Mouse (Mus musculus) embryonic facial prominence, embryonic 11.5 days (tissue): ENCODE data around the gene Lin9. TPM values are rescaled to one million over a fixed set of nuclear protein-coding genes. Genes with fewer than 3 reads are reported as not detected.
"Not testable (repeated sequence)": the region's sequence is repeated elsewhere in the genome, so short reads cannot be mapped to it uniquely, and the experiment has no call there.

Experiments used
- ATAC-seq: fragments of 200-750 bp; cut with Nextera tagmentation; replicated peaks from 2 replicates; pipeline ENCODE4 v1.8.0; 2017; ENCODE audit warnings: low read depth; ENCODE audit not compliant: insufficient number of reproducible peaks, low FRiP score, low TSS enrichment
- DNase-seq: peaks from one replicate; pipeline ENCODE4 v3.0.0-alpha.2; 2015; ENCODE audit warnings: low spot score
- H3K27ac ChIP-seq: fragments of 300-500 bp; sonication (generic); replicated peaks from 2 replicates; pipeline ENCODE4 v1.5.1; 2014; ENCODE audit warnings: mild to moderate bottlenecking, low read depth, low read length, control low read depth
- H3K27me3 ChIP-seq: fragments of 300-500 bp; sonication (generic); 2 replicates; pipeline ENCODE4 v1.6.1; 2014; ENCODE audit warnings: mild to moderate bottlenecking, low read length, moderate library complexity, mixed read lengths; ENCODE audit not compliant: control insufficient read depth, insufficient read depth
- H3K36me3 ChIP-seq: fragments of 300-500 bp; sonication (generic); replicated peaks from 2 replicates; pipeline ENCODE4 v1.6.1; 2014; ENCODE audit warnings: low read depth, mild to moderate bottlenecking, low read length, moderate library complexity, mixed read lengths; ENCODE audit not compliant: control insufficient read depth, insufficient read depth
- H3K4me1 ChIP-seq: fragments of 300-500 bp; sonication (generic); 2 replicates; pipeline ENCODE4 v1.6.1; 2014; ENCODE audit warnings: low read length, mixed read lengths; ENCODE audit not compliant: control insufficient read depth, insufficient read depth
- H3K4me2 ChIP-seq: fragments of 300-500 bp; sonication (generic); 2 replicates; pipeline ENCODE4 v1.6.1; 2014; ENCODE audit warnings: low read depth, mild to moderate bottlenecking, control low read depth, low read length, moderate library complexity
- H3K4me3 ChIP-seq: fragments of 300-500 bp; sonication (generic); 2 replicates; pipeline ENCODE4 v1.5.1; 2014; ENCODE audit warnings: low read depth, low read length, control low read depth
- H3K9ac ChIP-seq: fragments of 300-500 bp; sonication (generic); replicated peaks from 2 replicates; pipeline ENCODE4 v1.6.1; 2014; ENCODE audit warnings: mild to moderate bottlenecking, control low read depth, low read length
- H3K9me3 ChIP-seq: fragments of 300-500 bp; sonication (generic); replicated peaks from 2 replicates; pipeline ENCODE4 v1.6.1; 2016; ENCODE audit warnings: mild to moderate bottlenecking, low read length, inconsistent platforms, mixed read lengths; ENCODE audit not compliant: control insufficient read depth
- WGBS: fragments of 180-500 bp; shearing (Covaris S2); extraction: QIAGEN DNeasy Blood & Tissue Kit; methylation state at CpG from one replicate; pipeline ENCODE4 v1.1.7; 2014; 5-methylcytosine and 5-hydroxymethylcytosine counted together
- polyA plus RNA-seq: library from polyadenylated mRNA; unstranded; fragments of >200 nt; fragmentation: Nextera tagmentation; extraction: Ambion mirVana; gene quantifications from 2 replicates; pipeline ENCODE4 v1.2.1, GENCODE M21; 2014

The Lin9 gene
- polyA plus RNA-seq, 1 experiment from 2014 or later, result 24.6 TPM

DNA sequence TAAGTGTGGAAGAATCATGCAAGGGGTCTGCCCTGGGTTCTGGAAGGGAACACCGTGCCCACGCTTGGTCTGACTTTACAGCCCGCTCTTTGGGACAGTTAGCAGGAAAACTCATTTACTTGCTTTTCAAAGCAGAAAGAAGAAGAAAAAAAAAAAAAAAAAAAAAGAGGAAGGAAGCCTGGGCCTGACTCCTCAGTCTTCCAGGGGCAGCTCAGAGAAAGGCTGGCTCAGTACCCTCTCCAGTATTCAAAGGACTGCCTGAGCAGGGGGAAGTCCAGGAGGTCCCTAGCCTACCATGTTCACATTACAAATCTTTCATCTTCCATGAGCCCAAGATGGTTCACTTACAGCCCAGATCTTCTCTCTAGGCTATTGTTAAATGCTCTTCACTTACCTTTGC, 24.2 kb upstream of the Lin9 start:
- WGBS, result 95% methylated on average over 3 of the region's 3 CpGs
- Histone ChIP-seq H3K4me3 (no peak overlapping the region), H3K4me1 (no peaks in the 10 kb centered on the region), H3K9me3 (no peaks in the 10 kb centered on the region), H3K4me2 (no peak overlapping the region), H3K27ac (no peak overlapping the region), H3K9ac (no peak overlapping the region), H3K27me3 (no peaks in the 10 kb centered on the region), H3K36me3 (no peaks in the 10 kb centered on the region)
- ATAC-seq (no peak), DNase-seq (no peak)

DNA sequence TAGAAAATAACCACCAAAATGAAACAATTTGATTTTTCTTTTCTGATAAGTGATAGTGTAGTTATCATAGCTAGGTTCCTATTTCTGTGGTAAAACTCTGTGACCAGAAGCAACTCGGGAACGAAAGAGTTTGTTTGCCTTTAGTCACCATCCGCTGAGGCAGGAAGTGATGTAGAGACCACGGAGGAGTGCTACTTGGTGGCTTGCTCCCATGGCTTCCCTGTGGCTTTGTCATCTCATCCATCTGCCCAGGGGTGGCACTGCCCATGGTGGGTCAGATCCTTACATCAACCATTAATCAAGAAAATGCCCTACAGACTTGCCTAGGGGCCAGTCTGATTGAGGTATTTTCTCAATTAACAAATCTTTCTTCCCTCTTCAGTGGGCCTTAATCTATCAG, 18.6 kb upstream of the Lin9 start:
- WGBS, result 89% methylated on average over 4 of the region's 4 CpGs
- no peak overlapping the region for H3K4me2 ChIP-seq
- ATAC-seq, result no peak

DNA sequence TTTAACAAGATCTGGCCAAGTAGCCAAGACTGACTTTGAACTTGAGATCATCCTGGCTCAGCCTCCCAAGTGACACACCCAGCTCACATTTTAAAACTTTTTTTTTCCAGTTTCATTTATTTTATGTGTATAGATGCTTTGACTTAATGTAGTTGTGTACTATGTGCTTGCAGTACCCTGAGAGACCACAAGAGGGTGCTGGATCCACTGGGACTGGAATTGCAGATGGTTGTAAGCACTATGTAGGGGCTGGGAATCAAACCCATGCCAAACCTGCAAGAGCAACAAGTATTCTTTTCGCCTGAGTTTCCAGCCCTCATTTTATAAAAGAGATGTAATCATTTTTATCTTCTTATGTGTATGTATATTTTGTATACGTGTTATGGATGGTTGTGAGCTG, 17.0 kb upstream of the Lin9 start:
- DNase-seq (no peak), ATAC-seq (no peak)
- no peaks in the 10 kb centered on the region for H3K9me3 ChIP-seq
- no peak overlapping the region for H3K9ac ChIP-seq
- H3K36me3 ChIP-seq, result no peaks in the 10 kb centered on the region
- H3K4me2 ChIP-seq, result no peak overlapping the region
- H3K27ac ChIP-seq, result no peak overlapping the region
- H3K4me3 ChIP-seq, result no peak overlapping the region
- H3K4me1 ChIP-seq, result no peaks in the 10 kb centered on the region
- H3K27me3 ChIP-seq, result no peaks in the 10 kb centered on the region
- 88% methylated on average over 2 of the region's 2 CpGs for WGBS

More for the DNA sequence above, 18.6 kb upstream of the Lin9 start:
- Histone ChIP-seq H3K4me1 (no peaks in the 10 kb centered on the region), H3K4me3 (no peak overlapping the region), H3K36me3 (no peaks in the 10 kb centered on the region), H3K27me3 (no peaks in the 10 kb centered on the region), H3K27ac (no peak overlapping the region), H3K9me3 (no peaks in the 10 kb centered on the region), H3K9ac (no peak overlapping the region)
- DNase-seq, result no peak

DNA sequence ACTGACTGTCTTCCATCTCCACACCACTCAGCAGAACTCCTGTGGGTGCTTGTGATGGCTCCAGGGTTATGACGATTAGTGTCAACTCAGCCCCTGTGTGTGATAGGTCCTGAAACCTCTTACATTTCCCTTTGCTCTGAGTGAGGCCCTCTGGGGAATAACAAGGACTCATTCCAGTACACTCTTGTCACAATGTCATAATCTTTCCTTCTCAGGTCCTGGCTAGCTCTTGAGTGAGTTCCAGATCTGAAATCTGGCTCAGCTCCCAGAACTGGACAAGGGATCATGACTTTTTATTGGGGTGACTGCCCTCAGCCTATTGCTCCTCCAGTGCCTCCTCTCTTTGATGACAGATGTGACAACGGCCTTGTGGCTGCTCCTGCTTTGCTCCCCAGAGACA, 14.8 kb upstream of the Lin9 start:
- H3K4me2 ChIP-seq, result no peak overlapping the region
- ATAC-seq (no peak), DNase-seq (no peak)
- WGBS, result 73% methylated on average over 2 of the region's 2 CpGs
- H3K27me3 ChIP-seq, result no peaks in the 10 kb centered on the region
- H3K27ac ChIP-seq, result no peak overlapping the region
- H3K36me3 ChIP-seq, result no peaks in the 10 kb centered on the region
- no peak overlapping the region for H3K4me3 ChIP-seq
- no peaks in the 10 kb centered on the region for H3K4me1 ChIP-seq
- no peaks in the 10 kb centered on the region for H3K9me3 ChIP-seq
- no peak overlapping the region for H3K9ac ChIP-seq

DNA sequence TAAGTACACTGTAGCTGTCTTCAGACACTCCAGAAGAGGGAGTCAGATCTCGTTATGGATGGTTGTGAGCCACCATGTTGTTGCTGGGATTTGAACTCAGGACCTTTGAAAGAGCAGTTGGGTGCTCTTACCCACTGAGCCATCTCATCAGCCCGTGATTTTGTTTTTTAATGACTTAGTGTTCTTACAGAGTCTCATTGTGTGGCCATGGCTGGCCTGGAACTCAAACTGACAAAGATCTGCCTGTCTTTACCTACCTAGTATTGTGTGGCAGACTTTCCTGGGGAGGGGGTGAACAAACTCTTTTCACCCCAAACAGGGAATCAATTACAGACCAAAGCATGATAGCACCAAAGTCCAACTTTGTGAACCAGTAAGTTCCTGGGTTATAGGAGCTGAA, 3.2 kb upstream of the Lin9 start:
- not testable (repeated sequence) for H3K4me2 ChIP-seq, ATAC-seq, DNase-seq, H3K4me3 ChIP-seq, H3K27me3 ChIP-seq, H3K36me3 ChIP-seq, H3K9me3 ChIP-seq, H3K9ac ChIP-seq, H3K27ac ChIP-seq, H3K4me1 ChIP-seq
- WGBS, result 77% methylated on average over 2 of the region's 2 CpGs

DNA sequence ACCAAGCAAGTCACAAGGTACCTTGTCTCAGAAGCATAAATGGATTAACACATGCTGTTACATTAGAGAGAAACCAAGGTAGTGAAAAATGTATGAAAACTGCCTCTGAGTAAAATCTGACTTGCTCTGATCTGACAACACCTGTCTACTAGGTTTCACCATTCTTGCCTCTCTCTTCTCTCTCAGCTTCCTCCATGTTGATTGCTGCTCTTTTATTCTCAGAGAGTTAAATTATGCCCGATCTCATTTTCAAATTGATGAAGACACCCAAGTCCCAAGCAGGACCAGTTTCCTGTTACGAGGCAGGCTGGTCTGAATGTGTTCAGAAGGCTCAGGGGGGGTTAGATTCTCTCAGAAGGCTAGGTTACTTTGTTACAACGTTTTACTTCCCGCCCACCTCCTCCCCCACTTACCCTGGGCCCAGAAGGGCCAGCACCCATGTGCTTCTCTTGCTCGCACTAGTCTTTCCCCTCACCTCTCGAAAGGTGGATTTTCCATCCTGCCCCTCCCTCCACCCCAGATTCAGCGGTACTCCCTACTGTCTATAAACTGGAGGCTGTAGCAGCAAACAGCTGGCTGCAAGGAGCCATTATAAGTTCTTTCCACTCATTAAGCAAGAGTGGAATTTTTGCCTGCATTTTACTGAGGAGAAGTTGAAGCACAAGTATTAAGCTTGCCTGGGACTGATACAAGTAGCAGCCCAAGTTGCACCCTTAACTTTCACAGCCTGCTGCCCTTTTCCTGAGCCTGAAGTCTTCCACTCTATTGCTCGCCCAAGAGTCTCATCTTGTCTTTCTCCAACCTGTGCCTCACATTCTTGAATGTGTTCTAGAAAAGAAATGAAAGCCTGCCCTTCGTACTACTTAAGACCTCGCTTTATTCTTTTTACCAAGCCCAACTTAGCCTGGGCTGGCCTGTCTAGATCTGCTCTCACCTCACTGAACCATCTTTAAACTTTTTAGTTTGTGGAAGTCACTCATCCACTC, 1.2 kb upstream of the Lin9 start:
- no peaks in the 10 kb centered on the region for H3K9me3 ChIP-seq
- no peaks in the 10 kb centered on the region for H3K36me3 ChIP-seq
- H3K4me1 ChIP-seq, result peaks cover 3% of the 10 kb centered on the region; the same call in 1 of the 2 replicates
- no peak for ATAC-seq
- DNase-seq, result no peak
- peak overlapping the region; percentile 99 for H3K9ac ChIP-seq
- H3K4me3 ChIP-seq, result peak overlapping the region; percentile 98
- H3K27me3 ChIP-seq, result no peaks in the 10 kb centered on the region
- WGBS, result 52% methylated on average over 10 of the region's 10 CpGs
- H3K27ac ChIP-seq, result no peak overlapping the region
- peak overlapping the region; percentile 84 for H3K4me2 ChIP-seq

DNA sequence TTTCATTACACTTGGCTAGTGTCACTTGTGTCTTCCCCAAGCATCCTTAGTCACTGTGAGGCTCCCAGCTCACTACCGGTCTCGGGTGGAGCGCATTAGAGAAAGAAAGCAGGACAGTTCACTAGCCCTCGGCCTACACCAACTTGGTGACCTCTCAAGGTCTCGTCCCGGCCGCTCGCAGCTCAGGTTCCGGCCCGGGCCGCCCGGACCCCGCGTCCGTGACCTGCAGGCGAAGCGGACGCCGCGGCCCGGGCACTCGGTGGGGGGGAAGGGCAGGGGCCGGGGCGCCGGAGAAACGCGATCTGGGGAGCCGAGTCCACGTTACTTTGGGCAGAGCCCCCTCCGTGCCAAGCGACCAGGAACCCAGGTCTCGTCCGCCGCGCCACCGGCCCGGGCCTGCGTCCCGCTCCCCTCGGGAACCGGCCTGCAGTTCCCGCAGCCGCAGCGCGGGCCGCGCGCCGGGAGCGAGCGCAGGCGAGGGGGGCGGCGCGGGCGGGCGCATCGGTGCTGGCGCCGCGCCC, 285 bp upstream of the Lin9 start:
- Histone ChIP-seq H3K4me3 (peak overlapping the region; percentile 98), H3K9ac (peak overlapping the region; percentile 99), H3K4me1 (peaks cover 3% of the 10 kb centered on the region; the same call in 1 of the 2 replicates), H3K9me3 (no peaks in the 10 kb centered on the region), H3K4me2 (peak overlapping the region; percentile 84), H3K36me3 (no peaks in the 10 kb centered on the region), H3K27ac (peak overlapping the region; percentile 94), H3K27me3 (no peaks in the 10 kb centered on the region)
- 0% methylated on average over 25 of the region's 61 CpGs for WGBS
- ATAC-seq (peak; percentile 35), DNase-seq (no peak)
